Comparison of ENCODE assay signal across 11 mouse cellular contexts in genomic region chr6:8278426-8279002, GRCm38 (mm10). TPM values are rescaled to one million over a fixed set of nuclear protein-coding genes. Genes with fewer than 3 reads are reported as not detected.
DNase-seq lines count a peak whose midpoint lies in the region; ATAC-seq and TF ChIP-seq lines count a peak whose summit lies in the region.
"Had no signal": no experiment of that assay in that cellular context is flagged by ENCODE, and none has a peak within 500 bp of the region (broad histone marks: within the 10 kb centered on the region; RNA-seq: fewer than 3 reads in every experiment).

No protein-coding gene starts in this region.

- H3K27ac ChIP-seq in hindbrain, postnatal 0 days, result no peak overlapping the region
- no peak overlapping the region for H3K27ac ChIP-seq in hindbrain, embryonic 13.5 days
- H3K27ac ChIP-seq: embryonic facial prominence, embryonic 15.5 days; intestine, embryonic 15.5 days; midbrain, embryonic 13.5 days had no signal

- H3K4me3 ChIP-seq in hindbrain, postnatal 0 days (ENCODE audit: low read length), result no peak overlapping the region
- no peak overlapping the region for H3K4me3 ChIP-seq in hindbrain, embryonic 13.5 days
- H3K4me3 ChIP-seq: embryonic facial prominence, embryonic 15.5 days; intestine, embryonic 15.5 days; midbrain, embryonic 13.5 days had no signal

- no peaks in the 10 kb centered on the region for H3K36me3 ChIP-seq in hindbrain, postnatal 0 days (ENCODE audit: insufficient read depth, low read length)
- H3K36me3 ChIP-seq in hindbrain, embryonic 13.5 days, result peaks cover 3% of the 10 kb centered on the region; the same call in 1 of the 2 replicates
- H3K36me3 ChIP-seq: embryonic facial prominence, embryonic 15.5 days; intestine, embryonic 15.5 days; midbrain, embryonic 13.5 days had no signal

- 79% methylated on average over 5 of the region's 5 CpGs for WGBS in hindbrain, postnatal 0 days
- WGBS in hindbrain, embryonic 13.5 days, result 74% methylated on average over 5 of the region's 5 CpGs

- H3K4me1 ChIP-seq in hindbrain, postnatal 0 days (ENCODE audit: insufficient read depth, low read length), result no peaks in the 10 kb centered on the region
- no peaks in the 10 kb centered on the region for H3K4me1 ChIP-seq in hindbrain, embryonic 13.5 days (replicated peaks)
- H3K4me1 ChIP-seq: embryonic facial prominence, embryonic 15.5 days; intestine, embryonic 15.5 days; midbrain, embryonic 13.5 days had no signal

- no peak overlapping the region for H3K4me2 ChIP-seq in hindbrain, postnatal 0 days (ENCODE audit: low read depth, low read length)
- no peak overlapping the region for H3K4me2 ChIP-seq in hindbrain, embryonic 13.5 days
- H3K4me2 ChIP-seq: embryonic facial prominence, embryonic 15.5 days; intestine, embryonic 15.5 days; midbrain, embryonic 13.5 days had no signal

- no peak for ATAC-seq in hindbrain, postnatal 0 days
- ATAC-seq in hindbrain, embryonic 13.5 days (ENCODE audit: low FRiP score), result no peak
- ATAC-seq: intestine, embryonic 15.5 days; midbrain, embryonic 13.5 days had no signal

- H3K9me3 ChIP-seq in hindbrain, postnatal 0 days (ENCODE audit: low read length), result no peaks in the 10 kb centered on the region
- H3K9me3 ChIP-seq in hindbrain, embryonic 13.5 days, result no peaks in the 10 kb centered on the region
- H3K9me3 ChIP-seq: embryonic facial prominence, embryonic 15.5 days; intestine, embryonic 15.5 days; midbrain, embryonic 13.5 days had no signal

- no peak overlapping the region for H3K9ac ChIP-seq in hindbrain, postnatal 0 days (replicated peaks; ENCODE audit: low read length)
- no peak overlapping the region for H3K9ac ChIP-seq in hindbrain, embryonic 13.5 days
- H3K9ac ChIP-seq: embryonic facial prominence, embryonic 15.5 days; intestine, embryonic 15.5 days; midbrain, embryonic 13.5 days had no signal

- TF ChIP-seq CTCF in hindbrain, postnatal 0 days (IDR thresholded peaks at IDR 0.05; ENCODE audit: low read depth), result peak; percentile 53

- DNase-seq in hindbrain, postnatal 0 days (ENCODE audit: low spot score), result no peak
- DNase-seq in 3T3-L1 (ENCODE audit: low read depth, low spot score), result peak; percentile 60
- peak; percentile 15 for DNase-seq in ES-CJ7 (ENCODE audit: low read depth, low spot score)
- peak; percentile 82 for DNase-seq in induced T-regulatory cell, adult 2 months (ENCODE audit: low read depth)
- DNase-seq in MN1 (ENCODE audit: low spot score), result no peak
- no peak for DNase-seq in adrenal gland, postnatal 36 days
- DNase-seq in urinary bladder, postnatal 10 days (ENCODE audit: low spot score), result no peak

- H3K27me3 ChIP-seq in hindbrain, postnatal 0 days (ENCODE audit: insufficient read depth, low read length), result no peaks in the 10 kb centered on the region
- H3K27me3 ChIP-seq in hindbrain, embryonic 13.5 days, result no peaks in the 10 kb centered on the region
- H3K27me3 ChIP-seq: embryonic facial prominence, embryonic 15.5 days; intestine, embryonic 15.5 days; midbrain, embryonic 13.5 days had no signal

RNA-seq across cellular contexts. Expression of gene Gm45062, which starts 19.3 kb away (rescaled TPM):
- 1.8 and 6.6 TPM in 2 replicates for total RNA-seq in hindbrain, postnatal 0 days (2014; rRNA removed)
- polyA plus RNA-seq in hindbrain, postnatal 0 days (2015; fragmentation: Nextera tagmentation; extraction: Ambion mirVana), result 4.7 and 4.9 TPM in 2 replicates
- polyA plus RNA-seq in hindbrain, embryonic 13.5 days (2015; fragmentation: Nextera tagmentation; extraction: Ambion mirVana), result 13.1 and 15.0 TPM in 2 replicates
- 1 to 10 TPM in 1 of 2 experiments, under 1 TPM in 1; 0.79 to 2.5 TPM for total RNA-seq in adrenal gland, postnatal 36 days (2021)

RNA-seq across cellular contexts. Expression of gene Umad1, which starts 19.4 kb away (rescaled TPM):
- total RNA-seq in hindbrain, postnatal 0 days (2014; rRNA removed), result 16.9 and 24.2 TPM in 2 replicates
- 56.6 and 57.8 TPM in 2 replicates for polyA plus RNA-seq in hindbrain, postnatal 0 days (2015; fragmentation: Nextera tagmentation; extraction: Ambion mirVana)
- 48.2 and 49.5 TPM in 2 replicates for polyA plus RNA-seq in hindbrain, embryonic 13.5 days (2015; fragmentation: Nextera tagmentation; extraction: Ambion mirVana)
- total RNA-seq in adrenal gland, postnatal 36 days (2021), result 10 to 100 TPM; 13.1 to 19.0 TPM

RNA-seq across cellular contexts. Expression of gene Rpa3, which starts 19.5 kb away (rescaled TPM):
- total RNA-seq in hindbrain, postnatal 0 days (2014; rRNA removed), result 10.1 and 23.8 TPM in 2 replicates
- polyA plus RNA-seq in hindbrain, postnatal 0 days (2015; fragmentation: Nextera tagmentation; extraction: Ambion mirVana), result 38.6 and 48.9 TPM in 2 replicates
- 69.8 and 72.5 TPM in 2 replicates for polyA plus RNA-seq in hindbrain, embryonic 13.5 days (2015; fragmentation: Nextera tagmentation; extraction: Ambion mirVana)
- total RNA-seq in adrenal gland, postnatal 36 days (2021), result 10 to 100 TPM; 19.4 to 23.0 TPM

Comparison
In these comparisons a context has a peak if more than half of its experiments do, and no peak if none do; other contexts are left out.
1. DNase-seq: peak in 3T3-L1 (single experiment), ES-CJ7 (single experiment) and induced T-regulatory cell, adult 2 months (single experiment); none in hindbrain, postnatal 0 days (single experiment), MN1 (single experiment), adrenal gland, postnatal 36 days (0 of 2) and urinary bladder, postnatal 10 days (single experiment).